16 mouse cellular contexts compared by ENCODE assay signal in genomic region chr11:90558359-90559047, GRCm38 (mm10).
A peak's percentile ranks its signal among the peaks of the same experiment; 100 is the strongest.
DNase-seq lines count a peak whose midpoint lies in the region; ATAC-seq and TF ChIP-seq lines count a peak whose summit lies in the region.
"Had no signal": no experiment of that assay in that cellular context is flagged by ENCODE, and none has a peak within 500 bp of the region (broad histone marks: within the 10 kb centered on the region; RNA-seq: fewer than 3 reads in every experiment).

No protein-coding gene starts in this region.

- H3K4me1 ChIP-seq in kidney, embryonic 14.5 days (ENCODE audit: control insufficient read depth, insufficient read depth, low read length), result no peaks in the 10 kb centered on the region
- H3K4me1 ChIP-seq: embryonic facial prominence, embryonic 13.5 days had no signal

- H3K27ac ChIP-seq in kidney, embryonic 14.5 days (ENCODE audit: low read depth, low read length), result no peak overlapping the region
- no peak overlapping the region for H3K27ac ChIP-seq in layer of hippocampus, adult 2 months
- H3K27ac ChIP-seq: embryonic facial prominence, embryonic 13.5 days; left cerebral cortex, adult 2 months; neural tube, embryonic 13.5 days had no signal

- no peaks in the 10 kb centered on the region for H3K36me3 ChIP-seq in kidney, embryonic 14.5 days (ENCODE audit: control insufficient read depth, insufficient read depth, low read length)
- H3K36me3 ChIP-seq: neural tube, embryonic 13.5 days had no signal

- no peak overlapping the region for H3K4me3 ChIP-seq in kidney, embryonic 14.5 days (ENCODE audit: low read length)
- no peak overlapping the region for H3K4me3 ChIP-seq in layer of hippocampus, adult 2 months
- H3K4me3 ChIP-seq: embryonic facial prominence, embryonic 13.5 days; left cerebral cortex, adult 2 months; neural tube, embryonic 13.5 days had no signal

- H3K27me3 ChIP-seq in kidney, embryonic 14.5 days (ENCODE audit: control insufficient read depth, insufficient read depth, low read length), result no peaks in the 10 kb centered on the region
- H3K27me3 ChIP-seq: embryonic facial prominence, embryonic 13.5 days; neural tube, embryonic 13.5 days had no signal

- H3K4me2 ChIP-seq in kidney, embryonic 14.5 days (replicated peaks; ENCODE audit: low read depth, low read length), result no peak overlapping the region
- H3K4me2 ChIP-seq: embryonic facial prominence, embryonic 13.5 days; neural tube, embryonic 13.5 days had no signal

- 44% methylated on average over 9 of the region's 9 CpGs for WGBS in kidney, embryonic 14.5 days

- H3K9me3 ChIP-seq in kidney, embryonic 14.5 days (ENCODE audit: control insufficient read depth, low read length), result no peaks in the 10 kb centered on the region
- H3K9me3 ChIP-seq: embryonic facial prominence, embryonic 13.5 days; neural tube, embryonic 13.5 days had no signal

- H3K9ac ChIP-seq in kidney, embryonic 14.5 days (ENCODE audit: low read depth, low read length), result no peak overlapping the region
- H3K9ac ChIP-seq: embryonic facial prominence, embryonic 13.5 days; neural tube, embryonic 13.5 days had no signal

- no peak; the same call in 1 of the 2 replicates for ATAC-seq in kidney, embryonic 14.5 days (ENCODE audit: low FRiP score, low TSS enrichment)
- ATAC-seq in megakaryocyte, adult 5-6 weeks (ENCODE audit: poor library complexity, severe bottlenecking), result peak; percentile 54
- ATAC-seq: CD4-positive, CD25-positive, alpha-beta regulatory T cell, adult 4 months; forebrain, embryonic 16.5 days had no signal

- no peak for TF ChIP-seq CTCF in layer of hippocampus, adult 2 months (conservative IDR thresholded peaks at IDR 0.05)

- DNase-seq in kidney, adult 9 months, result peak; percentile 3
- DNase-seq in 3T3-L1 (ENCODE audit: low read depth, low spot score), result peak; percentile 46
- peak; percentile 83 for DNase-seq in NIH3T3 (ENCODE audit: low read depth)
- no peak for DNase-seq in layer of hippocampus, adult 2 months (ENCODE audit: low spot score in 2 of 2)
- DNase-seq in adrenal gland, postnatal 14 days, result no peak
- no peak for DNase-seq in left cerebral cortex, adult 9 months (ENCODE audit: low spot score in 2 of 2)
- DNase-seq: cerebellum, adult 9-11 months; heart, postnatal 4 days; kidney, adult 8-10 months had no signal

Comparison
In these comparisons a context has a peak if more than half of its experiments do, and no peak if none do; other contexts are left out.
1. DNase-seq: peak in kidney, adult 9 months (single experiment), 3T3-L1 (single experiment) and NIH3T3 (single experiment); none in layer of hippocampus, adult 2 months (0 of 2), adrenal gland, postnatal 14 days (single experiment) and left cerebral cortex, adult 9 months (0 of 2).